Mouse (Mus musculus) frontal cortex, postnatal 25 days (tissue): ENCODE results near the gene Olfr1204.

Experiments
- DNase-seq, 2 experiments: peaks; one replicate each; pipeline ENCODE4 v3.0.0; 2022; ENCODE audit warnings: low spot score in 2 of 2

Olfr1204 gene

GRCm38 (mm10) chr2:88848992-88849391 is at the start of gene Olfr1204:
Olfr1204 (plus strand) TSS chr2:88849292.
- DNase-seq = no peak

DNA sequence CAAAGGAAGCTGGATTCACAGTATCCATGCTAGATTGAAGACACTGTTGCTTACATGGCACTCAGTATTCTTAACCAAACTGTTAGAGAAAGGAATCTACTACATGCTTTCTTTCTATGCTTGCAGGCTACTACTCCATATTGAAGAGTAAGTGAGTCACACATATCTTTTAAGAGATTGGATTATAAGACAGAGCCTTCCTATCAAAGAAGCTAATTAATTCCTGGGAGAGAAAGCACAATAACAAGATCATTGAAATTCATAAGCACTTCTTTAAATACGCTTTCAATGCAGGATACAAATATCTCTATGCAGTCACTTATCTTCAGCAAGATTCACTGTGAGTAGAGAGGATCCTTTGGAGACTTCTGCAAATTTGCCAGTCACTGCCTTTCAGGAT is 34.9 kb upstream of the Olfr1204 start, which contains the start of gene Olfr1202:
Olfr1202 (plus strand) TSS at position 301 of the 400 bp plus-strand sequence.
- DNase-seq = no peak

DNA sequence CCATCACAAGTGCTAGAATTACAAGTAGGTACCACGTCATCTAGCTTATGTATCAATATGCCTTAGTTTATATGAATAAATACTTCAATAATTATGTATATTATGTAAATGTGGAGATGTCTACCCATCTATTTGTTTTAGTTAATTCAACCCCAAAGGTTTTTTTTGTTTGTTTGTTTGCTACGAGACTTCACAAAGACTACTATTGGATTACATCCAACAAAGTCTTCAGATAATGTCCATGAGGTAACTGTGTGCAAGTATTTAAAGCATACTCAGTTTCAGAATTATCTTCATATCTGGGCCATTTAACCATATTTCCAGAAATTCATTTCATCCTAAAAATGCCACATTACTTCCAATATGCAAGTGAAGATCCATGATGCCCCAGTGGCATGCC is 19.7 kb upstream of the Olfr1204 start, which contains the start of gene Olfr1205:
Olfr1205 (plus strand) TSS at position 301 of the 400 bp plus-strand sequence.
- DNase-seq = no peak

DNA sequence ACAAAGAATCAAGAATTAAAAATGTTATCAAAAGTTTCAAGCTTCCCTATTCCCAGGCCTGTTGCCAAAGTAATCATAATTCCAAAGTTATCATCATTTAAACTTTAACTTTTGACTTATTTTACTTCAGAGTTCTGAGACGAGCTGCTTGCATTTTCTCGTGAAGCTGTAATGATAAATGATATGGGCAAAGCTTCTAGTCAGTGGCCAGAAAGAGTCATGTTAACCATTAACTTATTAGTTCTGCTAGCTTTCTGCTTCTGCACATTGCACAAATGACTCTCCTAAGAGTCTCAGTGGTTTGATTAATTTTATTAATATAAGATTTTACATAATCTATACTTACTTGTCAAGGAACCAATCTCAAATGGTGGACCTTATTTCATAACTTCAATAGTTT is 10.6 kb upstream of the Olfr1204 start:
- no peak for DNase-seq

GRCm38 (mm10) chr2:88862931-88863330 is 13.8 kb downstream of the Olfr1204 start, which contains the start of gene Olfr1206:
Olfr1206 (plus strand) TSS chr2:88863231.
- no peak for DNase-seq

DNA sequence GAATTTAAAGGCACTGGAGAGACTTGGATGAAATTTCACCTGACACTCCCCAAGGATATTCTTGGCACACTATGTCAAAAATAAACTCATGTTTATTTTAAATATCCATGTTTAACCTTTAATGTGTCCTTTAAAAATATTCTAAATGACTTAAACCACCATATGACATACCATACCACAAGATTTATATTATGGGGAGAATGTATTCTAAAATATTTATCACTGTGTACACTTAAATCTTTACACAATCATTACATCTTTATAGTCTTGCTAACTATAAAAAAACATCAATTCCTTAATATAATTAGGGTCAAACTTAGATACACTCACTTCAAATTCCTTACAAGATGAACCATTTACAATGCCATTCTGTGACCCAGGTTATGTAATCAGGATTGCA is 53.1 kb downstream of the Olfr1204 start, which contains the start of gene Olfr1208:
Olfr1208 (minus strand) TSS at position 101 of the 400 bp plus-strand sequence.
- no peak for DNase-seq
